Mouse (Mus musculus): ENCODE data around the gene Spata20.

Gene Spata20

GRCm38 (mm10) chr11:94454756-94455155 is 31.2 kb downstream of the Spata20 start:
- DNase-seq (ENCODE audit: low read depth in 2 of 2, low spot score in 2 of 2): no peak

- DNase-seq (ENCODE audit: low read depth in 2 of 2, low spot score in 2 of 2): no peak
These were observed 34.7 kb downstream of the Spata20 start for GRCm38 (mm10) chr11:94451091-94451773.

GRCm38 (mm10) chr11:94449886-94450285 is 36.1 kb downstream of the Spata20 start:
- no peak for DNase-seq (ENCODE audit: low read depth in 2 of 2, low spot score in 2 of 2)

- DNase-seq (ENCODE audit: low read depth in 2 of 2, low spot score in 2 of 2): no peak
These were observed 36.7 kb downstream of the Spata20 start for GRCm38 (mm10) chr11:94449239-94449638.

GRCm38 (mm10) chr11:94447017-94447416 is 39.0 kb downstream of the Spata20 start:
- DNase-seq (ENCODE audit: low read depth in 2 of 2, low spot score in 2 of 2): no peak

- DNase-seq (ENCODE audit: low read depth in 2 of 2, low spot score in 2 of 2): no peak
These were observed 40.7 kb downstream of the Spata20 start for GRCm38 (mm10) chr11:94445300-94445699.

GRCm38 (mm10) chr11:94444829-94445228 is 41.1 kb downstream of the Spata20 start:
- no peak for DNase-seq (ENCODE audit: low read depth in 2 of 2, low spot score in 2 of 2)

- DNase-seq (ENCODE audit: low read depth in 2 of 2, low spot score in 2 of 2): no peak
These were observed 44.2 kb downstream of the Spata20 start for GRCm38 (mm10) chr11:94441752-94442151.

- DNase-seq (ENCODE audit: low read depth in 2 of 2, low spot score in 2 of 2): no peak
These were observed 44.9 kb downstream of the Spata20 start for GRCm38 (mm10) chr11:94441122-94441521.

GRCm38 (mm10) chr11:94440421-94440820 is 45.6 kb downstream of the Spata20 start:
- no peak for DNase-seq (ENCODE audit: low read depth in 2 of 2, low spot score in 2 of 2)

GRCm38 (mm10) chr11:94429011-94429651 is 56.8 kb downstream of the Spata20 start:
- DNase-seq (ENCODE audit: low read depth in 2 of 2, low spot score in 2 of 2): no peak

All from CD8-positive naive resting alpha-beta T cell, adult 2 months (primary cell).